ENCODE assay signal across 25 mouse cellular contexts in the genomic region with DNA sequence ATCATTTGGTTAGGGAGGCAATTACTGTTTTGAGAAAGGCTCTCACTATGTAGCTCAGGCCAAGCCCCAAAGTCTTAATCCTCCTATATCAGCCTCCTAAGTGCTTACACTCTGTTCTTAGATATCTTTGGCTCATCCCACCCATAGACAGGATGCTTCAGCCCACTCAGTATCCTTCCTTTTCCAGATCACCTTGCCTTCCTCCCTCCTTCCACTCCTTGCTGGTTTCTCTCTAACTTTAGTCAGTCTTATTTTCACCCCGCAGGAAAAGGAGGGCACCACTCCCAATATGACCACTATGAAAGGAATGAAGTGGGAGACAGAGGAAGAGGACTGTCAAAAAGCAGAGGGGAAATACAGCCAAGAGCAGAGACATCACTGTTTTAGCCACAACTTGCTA. TPM values are rescaled to one million over a fixed set of nuclear protein-coding genes. Genes with fewer than 3 reads are reported as not detected.
DNase-seq lines count a peak whose midpoint lies in the region; ATAC-seq lines count a peak whose summit lies in the region.
"Had no signal": no experiment of that assay in that cellular context is flagged by ENCODE, and none has a peak within 500 bp of the region (broad histone marks: within the 10 kb centered on the region; RNA-seq: fewer than 3 reads in every experiment).

No protein-coding gene starts in this region.

- no peak overlapping the region for H3K9ac ChIP-seq in forebrain, embryonic 11.5 days (ENCODE audit: low read length)

- no peaks in the 10 kb centered on the region; the same call in 1 of the 2 replicates for H3K9me3 ChIP-seq in forebrain, embryonic 11.5 days (ENCODE audit: control insufficient read depth, low read length)
- H3K9me3 ChIP-seq: G1E had no signal

- ATAC-seq in frontal cortex, adult (ENCODE audit: low TSS enrichment), result peak; percentile 79
- ATAC-seq in forebrain, embryonic 11.5 days (replicated peaks; ENCODE audit: low FRiP score), result no peak
- ATAC-seq: activated CD4-positive, CD25-positive, alpha-beta regulatory T cell, adult 4 months; CD4-positive, CD25-positive, alpha-beta regulatory T cell, adult 4 months; Patski had no signal

- no peaks in the 10 kb centered on the region for H3K36me3 ChIP-seq in forebrain, embryonic 11.5 days (ENCODE audit: control insufficient read depth, insufficient read depth, low read length)
- H3K36me3 ChIP-seq: G1E had no signal

- H3K4me3 ChIP-seq in forebrain, embryonic 11.5 days (ENCODE audit: low read depth, low read length), result no peak overlapping the region

- 92% methylated on average over 1 of the region's 1 CpGs for WGBS in forebrain, embryonic 11.5 days

- H3K4me2 ChIP-seq in forebrain, embryonic 11.5 days (ENCODE audit: low read depth, low read length, severe bottlenecking), result no peak overlapping the region

- H3K27ac ChIP-seq in forebrain, embryonic 11.5 days (ENCODE audit: low read depth, low read length), result no peak overlapping the region

- no peaks in the 10 kb centered on the region for H3K27me3 ChIP-seq in forebrain, embryonic 11.5 days (ENCODE audit: control insufficient read depth, insufficient read depth, low read length)
- H3K27me3 ChIP-seq: CH12.LX had no signal

- no peaks in the 10 kb centered on the region for H3K4me1 ChIP-seq in forebrain, embryonic 11.5 days (replicated peaks; ENCODE audit: control insufficient read depth, insufficient read depth, low read length)

- no peak for DNase-seq in frontal cortex, adult 2 months (ENCODE audit: extremely low spot score in 1 of 2, low spot score in 1 of 2)
- peak; percentile 45 for DNase-seq in 3T3-L1 (ENCODE audit: low read depth, low spot score)
- DNase-seq in brain, adult 2 months (ENCODE audit: low read depth, low spot score), result peak; percentile 29
- no peak for DNase-seq in forebrain, embryonic 11.5 days (ENCODE audit: low spot score)
- no peak for DNase-seq in adrenal gland, postnatal 36 days
- DNase-seq: adrenal gland, adult 2 months; adrenal gland, adult 8-10 months; adrenal gland, postnatal 10 days; adrenal gland, postnatal 14 days; adrenal gland, postnatal 25 days; B cell, adult 2 months; cerebellum, adult 11 months; cerebellum, adult 11-12 months; cerebellum, adult 18-20 months; cerebellum, adult 2 months; cerebellum, adult 8-10 months; cerebellum, adult 9-10 months had no signal

RNA-seq across cellular contexts. Expression of a gene that starts 2.2 kb away (rescaled TPM):
- polyA plus RNA-seq in frontal cortex, adult 2 months (2012; rRNA removed), result 18.7 and 27.2 TPM in 2 replicates
- 3.5 and 4.0 TPM in 2 replicates for polyA plus RNA-seq in forebrain, embryonic 11.5 days (2014; fragmentation: Nextera tagmentation; extraction: Ambion mirVana)
- total RNA-seq in adrenal gland, postnatal 36 days (2021), result 1 to 10 TPM; 4.2 to 5.4 TPM
- total RNA-seq: MEL had no signal
- polyA plus RNA-seq: C2C12, G1E, Patski had no signal

Comparison
In these comparisons a context has a peak if more than half of its experiments do, and no peak if none do; other contexts are left out.
1. DNase-seq: peak in 3T3-L1 (single experiment) and brain, adult 2 months (single experiment); none in frontal cortex, adult 2 months (0 of 2), forebrain, embryonic 11.5 days (single experiment) and adrenal gland, postnatal 36 days (0 of 2).